Mouse (Mus musculus): ENCODE data around the gene Lats1. TPM values are rescaled to one million over a fixed set of nuclear protein-coding genes. Genes with fewer than 3 reads are reported as not detected.
"Not testable (repeated sequence)": the region's sequence is repeated elsewhere in the genome, so short reads cannot be mapped to it uniquely, and the experiment has no call there.

The Lats1 gene
- total RNA-seq, 2 experiments from 2014 or later, result 45.2 to 47.0 TPM

DNA sequence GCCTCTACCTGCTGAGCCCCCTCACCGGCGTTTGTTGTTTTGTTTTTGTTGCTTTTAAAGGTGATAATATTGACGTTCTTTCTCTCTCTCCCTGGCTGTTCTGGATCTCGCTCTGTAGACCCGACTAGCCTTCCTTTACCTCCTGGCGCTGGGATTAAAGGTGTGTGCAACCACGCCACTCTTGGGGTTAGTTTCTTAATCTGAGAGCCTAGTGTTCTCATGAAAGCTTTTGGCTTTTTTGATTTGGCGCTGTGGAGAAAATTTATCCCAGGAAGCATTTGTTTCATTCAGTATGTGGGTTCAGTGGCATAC lies 45.4 kb downstream of the Lats1 start:
- no peak for DNase-seq

DNA sequence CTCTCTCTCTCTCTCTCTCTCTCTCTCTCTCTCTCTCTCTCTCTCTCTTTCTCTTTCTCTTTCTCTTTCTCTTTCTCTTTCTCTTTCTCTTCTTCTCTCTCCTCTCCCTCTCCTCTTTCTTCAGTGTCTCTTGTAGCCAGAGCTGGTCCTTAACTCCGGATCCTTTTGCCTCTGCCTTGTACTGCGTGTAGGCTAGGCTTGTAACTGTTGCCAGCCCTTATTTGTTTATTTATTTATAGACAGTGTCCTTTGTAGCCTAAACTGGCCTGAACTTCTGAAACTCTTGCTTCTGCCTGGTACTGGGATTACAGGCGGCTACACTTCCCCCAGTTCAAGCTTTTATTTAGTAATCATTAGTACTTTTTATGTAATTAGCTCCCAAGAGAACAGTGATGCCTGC lies 46.0 kb downstream of the Lats1 start:
- no peak for DNase-seq

DNA sequence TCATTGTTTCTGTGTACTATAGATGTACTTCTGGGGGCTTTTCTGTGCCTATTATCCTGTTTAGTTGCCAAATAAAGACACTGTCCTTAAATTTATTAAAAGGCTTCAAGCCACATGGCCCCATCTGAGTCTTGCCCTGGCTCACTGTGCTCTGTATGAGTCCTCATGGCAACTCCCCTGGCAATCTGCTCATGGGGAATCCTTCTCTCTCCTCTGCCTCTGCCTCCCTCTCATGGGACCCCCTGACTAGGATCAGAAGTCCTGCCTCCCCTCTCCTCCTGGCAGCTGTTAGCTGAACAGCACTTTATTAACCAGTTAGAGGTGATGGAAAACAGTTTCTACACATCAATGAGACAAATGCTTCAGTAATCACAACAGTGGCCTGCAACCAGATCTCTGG lies 50.6 kb downstream of the Lats1 start:
- no peak for DNase-seq

DNA sequence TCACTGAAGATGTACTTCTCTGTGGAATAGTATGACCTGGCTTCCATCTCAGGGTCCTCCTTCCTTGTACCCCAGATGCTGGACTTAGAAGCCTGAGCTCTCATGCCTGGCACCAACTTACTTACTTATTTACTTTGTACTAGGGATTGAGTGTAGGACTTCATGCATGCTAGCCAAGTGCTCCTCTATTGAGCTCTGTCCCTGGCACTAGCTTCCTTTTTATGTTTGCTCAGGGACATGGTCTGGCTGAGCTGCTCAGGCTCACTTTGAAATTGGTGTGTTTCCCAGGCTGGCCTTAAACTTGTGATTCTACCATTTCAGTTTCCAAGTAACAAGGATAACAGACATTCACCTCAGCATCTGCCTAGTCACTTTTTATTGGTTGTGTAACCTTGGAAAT lies 56.1 kb downstream of the Lats1 start:
- no peak for DNase-seq

DNA sequence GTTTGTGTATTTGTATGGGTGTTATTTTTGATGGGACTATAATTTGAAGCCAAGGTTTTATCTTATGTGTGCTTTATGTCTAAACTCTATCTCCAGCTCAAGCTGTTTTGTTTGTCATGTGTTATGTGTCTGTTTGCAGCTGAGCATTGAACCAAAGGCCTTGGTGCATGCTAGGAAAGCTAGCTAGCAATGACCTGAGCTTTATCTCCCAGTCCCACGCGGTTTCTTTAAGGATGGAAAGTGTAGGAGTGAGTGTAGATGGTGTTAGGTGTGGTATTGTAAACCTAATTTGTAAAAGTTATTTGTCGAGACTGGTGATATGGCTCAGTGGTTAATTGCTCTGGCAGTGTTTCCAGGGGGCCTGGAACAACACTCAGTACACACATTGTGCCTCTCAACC lies 56.9 kb downstream of the Lats1 start:
- DNase-seq, result no peak

DNA sequence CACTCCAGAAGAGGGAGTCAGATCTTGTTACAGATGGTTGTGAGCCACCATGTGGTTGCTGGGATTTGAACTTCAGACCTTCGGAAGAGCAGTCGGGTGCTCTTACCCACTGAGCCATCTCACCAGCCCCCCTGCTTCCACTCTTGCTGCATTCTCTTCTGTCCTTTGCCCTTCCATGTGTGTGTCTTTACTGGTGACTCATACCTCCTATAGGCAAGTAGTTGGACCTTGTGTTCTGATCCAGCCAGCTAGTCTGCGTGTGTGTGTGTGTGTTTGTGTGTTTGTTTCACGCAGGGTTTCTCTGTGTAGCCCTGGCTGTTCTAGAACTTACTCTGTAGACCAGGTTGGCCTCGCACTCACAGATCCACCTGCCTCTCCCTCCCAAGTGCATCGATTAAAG lies 64.5 kb downstream of the Lats1 start:
- DNase-seq, result not testable (repeated sequence)

DNA sequence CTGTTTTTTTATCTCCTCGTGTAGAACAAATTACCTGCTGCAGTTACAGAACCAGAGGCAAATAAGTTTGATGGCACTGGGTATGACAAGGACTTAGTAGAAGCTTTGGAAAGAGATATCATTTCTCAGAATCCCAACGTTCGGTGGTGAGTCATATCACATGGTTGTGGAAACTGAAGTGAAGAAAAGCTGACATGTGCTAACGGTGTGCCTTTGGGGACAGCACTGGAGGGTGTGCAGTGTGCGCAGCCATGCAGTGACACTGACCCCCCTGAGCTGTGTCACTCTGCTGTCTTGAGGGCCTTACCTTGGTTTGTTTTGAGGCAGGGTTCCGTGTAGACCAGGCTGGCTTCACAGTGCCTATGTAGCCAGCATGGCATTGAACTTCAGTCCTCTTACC lies 67.7 kb downstream of the Lats1 start:
- no peak for DNase-seq

DNA sequence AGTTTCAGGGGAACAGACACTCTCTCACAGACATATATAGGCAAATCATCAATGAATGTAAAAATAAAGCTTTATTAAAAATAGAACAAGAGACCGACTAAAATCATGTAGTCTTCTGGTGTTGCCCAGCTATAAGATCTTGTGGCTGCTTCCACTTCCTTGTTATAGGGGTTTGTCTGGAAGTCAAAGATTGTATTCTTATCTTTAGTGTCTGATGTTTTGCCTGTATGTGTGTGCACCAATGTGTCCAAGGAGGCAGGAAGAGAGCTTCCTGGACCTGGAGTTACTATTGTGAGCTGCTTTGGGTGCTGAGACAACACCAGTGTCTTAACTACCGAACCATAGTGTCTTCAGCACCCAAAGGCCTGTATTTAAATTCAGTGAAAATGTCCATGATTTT lies 76.5 kb downstream of the Lats1 start:
- DNase-seq, result no peak

Other genes starting within 250 kb of the Lats1 start
- 10 to 100 TPM; 14.7 to 20.4 TPM for gene Ulbp1, start 207.6 kb upstream of the Lats1 start, total RNA-seq (2021)
- gene Lrp11, start 91.4 kb upstream of the Lats1 start, total RNA-seq (2021), result 10 to 100 TPM; 12.9 to 16.5 TPM
- gene Nup43, start 13.7 kb upstream of the Lats1 start, total RNA-seq (2021), result 10 to 100 TPM; 11.7 to 14.4 TPM
- gene Pcmt1, start 78 bp upstream of the Lats1 start, total RNA-seq (2021), result 10 to 100 TPM; 66.8 to 71.3 TPM
- gene Katna1, start 44.8 kb downstream of the Lats1 start, total RNA-seq (2021), result 10 to 100 TPM; 30.3 to 31.7 TPM
- 100 to 1,000 TPM; 206 to 214 TPM for gene Ginm1, start 111.6 kb downstream of the Lats1 start, total RNA-seq (2021)
- gene Ppil4, start 111.7 kb downstream of the Lats1 start, total RNA-seq (2021), result 10 to 100 TPM; 22.8 to 25.0 TPM
- 1 to 10 TPM in 1 of 2 experiments, under 1 TPM in 1; 1.00 to 1.1 TPM for gene Zc3h12d, start 151.3 kb downstream of the Lats1 start, total RNA-seq (2021)